Comparison of ENCODE assay signal across 8 mouse cellular contexts in genomic region chr17:22739173-22739572, GRCm38 (mm10).
DNase-seq lines count a peak whose midpoint lies in the region; ATAC-seq and TF ChIP-seq lines count a peak whose summit lies in the region.

No protein-coding gene starts in this region.

- peak overlapping the region; percentile 88 for H3K27ac ChIP-seq in heart, embryonic 12.5 days (ENCODE audit: poor library complexity, severe bottlenecking)
- H3K27ac ChIP-seq in hindbrain, embryonic 12.5 days, result peak overlapping the region; percentile 83

- WGBS in heart, embryonic 12.5 days, result 14% methylated on average over 12 of the region's 12 CpGs
- 13% methylated on average over 12 of the region's 12 CpGs for WGBS in hindbrain, embryonic 12.5 days

- peaks cover 17% of the 10 kb centered on the region for H3K36me3 ChIP-seq in heart, embryonic 12.5 days
- H3K36me3 ChIP-seq in G1E (replicated peaks), result peaks cover 13% of the 10 kb centered on the region
- H3K36me3 ChIP-seq in hindbrain, embryonic 12.5 days, result peaks cover 19% of the 10 kb centered on the region

- H3K9ac ChIP-seq in heart, embryonic 12.5 days, result peak overlapping the region; percentile 83
- peak overlapping the region; percentile 64 for H3K9ac ChIP-seq in hindbrain, embryonic 12.5 days

- ATAC-seq in heart, embryonic 12.5 days (ENCODE audit: insufficient number of reproducible peaks, low FRiP score), result no peak
- no peak for ATAC-seq in G1E (ENCODE audit: extremely low read depth, insufficient number of reproducible peaks, low FRiP score, poor library complexity, severe bottlenecking)
- peak; percentile 27; the same call in 1 of the 2 replicates for ATAC-seq in hindbrain, embryonic 12.5 days (ENCODE audit: low FRiP score)
- ATAC-seq in megakaryocyte-erythroid progenitor cell, adult 5-6 weeks (replicated peaks; ENCODE audit: low FRiP score, low TSS enrichment, poor library complexity, severe bottlenecking), result peak; percentile 13; the same call in 1 of the 2 replicates

- 0 out of 2 replicates have a peak, but pooled peaks cover 5% of the 10 kb centered on the region for H3K4me1 ChIP-seq in heart, embryonic 12.5 days (replicated peaks)
- H3K4me1 ChIP-seq in G1E (ENCODE audit: insufficient read depth, low read depth, low read length), result peaks cover 23% of the 10 kb centered on the region
- peaks cover 8% of the 10 kb centered on the region for H3K4me1 ChIP-seq in hindbrain, embryonic 12.5 days

- peaks cover 9% of the 10 kb centered on the region for H3K9me3 ChIP-seq in heart, embryonic 12.5 days (replicated peaks)
- no peaks in the 10 kb centered on the region for H3K9me3 ChIP-seq in G1E (replicated peaks)
- peaks cover 17% of the 10 kb centered on the region for H3K9me3 ChIP-seq in hindbrain, embryonic 12.5 days (replicated peaks)

- H3K4me3 ChIP-seq in heart, embryonic 12.5 days, result peak overlapping the region; percentile 81
- peak overlapping the region; percentile 74 for H3K4me3 ChIP-seq in G1E (ENCODE audit: low read depth, low read length)
- peak overlapping the region; percentile 57 for H3K4me3 ChIP-seq in hindbrain, embryonic 12.5 days

- no peak for TF ChIP-seq CTCF in G1E (IDR thresholded peaks at IDR 0.05; ENCODE audit: low read depth, low read length)

- no peak for DNase-seq in heart, adult 9 months (ENCODE audit: low spot score in 2 of 2)
- no peak for DNase-seq in G1E (ENCODE audit: low spot score)
- DNase-seq in gastrocnemius, adult 8-10 months (ENCODE audit: low spot score in 2 of 2), result no peak
- no peak for DNase-seq in thymus, postnatal 10 days (ENCODE audit: low spot score in 2 of 2)
- no peak for DNase-seq in kidney, postnatal 25 days

- H3K27me3 ChIP-seq in heart, embryonic 12.5 days (replicated peaks), result no peaks in the 10 kb centered on the region
- no peaks in the 10 kb centered on the region for H3K27me3 ChIP-seq in G1E (ENCODE audit: insufficient read depth, low read length)
- no peaks in the 10 kb centered on the region for H3K27me3 ChIP-seq in hindbrain, embryonic 12.5 days

- H3K4me2 ChIP-seq in heart, embryonic 12.5 days, result peak overlapping the region; percentile 69
- H3K4me2 ChIP-seq in hindbrain, embryonic 12.5 days (replicated peaks), result peak overlapping the region; percentile 57

Comparison
In these comparisons a context has a peak if more than half of its experiments do, and no peak if none do; other contexts are left out.
1. ATAC-seq: peak in hindbrain, embryonic 12.5 days (single experiment) and megakaryocyte-erythroid progenitor cell, adult 5-6 weeks (single experiment); none in heart, embryonic 12.5 days (single experiment) and G1E (single experiment).
2. Peak in every context shown above with its lines, with median percentiles within 50 percentile points of each other: H3K4me3 ChIP-seq.